Mouse (Mus musculus) bone marrow macrophage, adult 2 months (primary cell): ENCODE measurements around the gene Fryl.

Source experiments
- CTCF ChIP-seq: IDR thresholded peaks from 2 replicates; pipeline ENCODE4 v1.5.1; 2012; ENCODE audit warnings: low read depth, mild to moderate bottlenecking, low read length, moderate library complexity
- POLR2A ChIP-seq: IDR thresholded peaks from 2 replicates; pipeline ENCODE4 v1.6.1; 2012; ENCODE audit warnings: mild to moderate bottlenecking, low read depth, low read length, borderline replicate concordance

- TF ChIP-seq CTCF (no peak), POLR2A (no peak)
These were observed 12.0 kb downstream of the Fryl start for GRCm38 (mm10) chr5:73244403-73244802.
